Mouse (Mus musculus) MEL (cell line): ENCODE data around the gene Tmem50b. TPM values are rescaled to one million over a fixed set of nuclear protein-coding genes. Genes with fewer than 3 reads are reported as not detected.

ENCODE experiments used
- DNase-seq: peaks from one replicate; pipeline ENCODE4 v3.0.0; 2011; ENCODE audit warnings: low read depth, low spot score
- H3K27ac ChIP-seq: 2 replicates; pipeline ENCODE4 v1.5.1; 2012; ENCODE audit warnings: low read depth, mild to moderate bottlenecking, control low read depth, low read length, moderate library complexity; ENCODE audit not compliant: control insufficient read depth
- H3K27me3 ChIP-seq, 2 experiments: fragments of 150-350 bp in 1 of 2; sonication (generic) in 1 of 2; 2 replicates each; pipeline ENCODE4 v1.6.1; 2012; ENCODE audit warnings: low read length in 2 of 2, mild to moderate bottlenecking in 2 of 2, improper control_type of control experiment in 1 of 2, moderate library complexity in 1 of 2; ENCODE audit not compliant: insufficient read depth in 2 of 2, control insufficient read depth in 1 of 2
- H3K36me3 ChIP-seq, 2 experiments: 2 replicates each; pipeline ENCODE4 v1.6.1; 2012 to 2014; ENCODE audit warnings: low read length in 2 of 2, improper control_type of control experiment in 1 of 2, inconsistent platforms in 1 of 2, mild to moderate bottlenecking in 1 of 2; ENCODE audit not compliant: insufficient read depth in 2 of 2, control insufficient read depth in 1 of 2
- H3K4me1 ChIP-seq, 2 experiments: fragments of 150-350 bp in 1 of 2; sonication (generic) in 1 of 2; 2 replicates each; pipeline ENCODE4 v1.6.1; 2012; ENCODE audit warnings: low read length in 2 of 2, improper control_type of control experiment in 1 of 2, mild to moderate bottlenecking in 1 of 2; ENCODE audit not compliant: insufficient read depth in 2 of 2, control insufficient read depth in 1 of 2
- H3K4me3 ChIP-seq, 2 experiments: fragments of 150-350 bp in 1 of 2; sonication (generic) in 1 of 2; 2 replicates each; pipeline ENCODE4 v1.5.1; 2012; ENCODE audit warnings: low read depth in 2 of 2, low read length in 2 of 2, mild to moderate bottlenecking in 2 of 2, moderate library complexity in 2 of 2, control low read depth in 1 of 2, improper control_type of control experiment in 1 of 2; ENCODE audit not compliant: control insufficient read depth in 1 of 2, insufficient read depth in 1 of 2
- H3K79me2 ChIP-seq: 2 replicates; pipeline ENCODE4 v1.6.1; 2012; ENCODE audit warnings: mild to moderate bottlenecking, low read length, moderate library complexity; ENCODE audit not compliant: control insufficient read depth, poor library complexity, insufficient read depth
- H3K9ac ChIP-seq: 2 replicates; pipeline ENCODE4 v1.6.1; 2012; ENCODE audit warnings: low read depth, mild to moderate bottlenecking, control low read depth, low read length, moderate library complexity; ENCODE audit not compliant: control insufficient read depth, poor library complexity, severe bottlenecking
- H3K9me3 ChIP-seq: fragments of 150-350 bp; sonication (generic); replicated peaks from 2 replicates; pipeline ENCODE4 v1.6.1; 2012; ENCODE audit warnings: mild to moderate bottlenecking, low read length, improper control_type of control experiment, moderate library complexity; ENCODE audit not compliant: insufficient read depth
- BHLHE40 ChIP-seq: IDR thresholded peaks from 2 replicates; pipeline ENCODE4 v1.6.1; 2012; ENCODE audit warnings: low read depth, mild to moderate bottlenecking, inconsistent platforms, low read length, improper control_type of control experiment, borderline replicate concordance
- CHD1 ChIP-seq: IDR thresholded peaks from 2 replicates; pipeline ENCODE4 v1.6.1; 2012; ENCODE audit warnings: low read depth, mild to moderate bottlenecking, inconsistent platforms, low read length, improper control_type of control experiment
- CTCF ChIP-seq, 3 experiments: IDR thresholded peaks in 2 of 3; conservative IDR thresholded peaks in 1 of 3; 2 replicates each; pipeline ENCODE4 v1.5.1; 2011 to 2012; ENCODE audit warnings: low read length in 3 of 3, low read depth in 2 of 3, mild to moderate bottlenecking in 2 of 3, improper control_type of control experiment in 1 of 3, inconsistent platforms in 1 of 3, mixed read lengths in 1 of 3, moderate library complexity in 1 of 3; ENCODE audit not compliant: control insufficient read depth in 1 of 3, insufficient read depth in 1 of 3, poor library complexity in 1 of 3, severe bottlenecking in 1 of 3
- ELF1 ChIP-seq: IDR thresholded peaks from 2 replicates; pipeline ENCODE4 v1.6.1; 2014; ENCODE audit warnings: low read depth, mild to moderate bottlenecking, inconsistent platforms, low read length, improper control_type of control experiment, moderate library complexity
- EP300 ChIP-seq, 2 experiments: IDR thresholded peaks; 2 replicates each; pipeline ENCODE4 v1.6.1; 2011; ENCODE audit warnings: improper control_type of control experiment in 2 of 2, low read length in 2 of 2, low read depth in 1 of 2, mild to moderate bottlenecking in 1 of 2
- GABPA ChIP-seq: IDR thresholded peaks from 2 replicates; pipeline ENCODE4 v1.6.1; 2012; ENCODE audit warnings: low read depth, mild to moderate bottlenecking, inconsistent platforms, low read length, improper control_type of control experiment, moderate library complexity
- MAFK ChIP-seq: IDR thresholded peaks from 2 replicates; pipeline ENCODE4 v1.6.1; 2011; ENCODE audit warnings: low read depth, mild to moderate bottlenecking, low read length, improper control_type of control experiment, borderline replicate concordance
- MAX ChIP-seq: IDR thresholded peaks from 2 replicates; pipeline ENCODE4 v1.6.1; 2011; ENCODE audit warnings: low read length, improper control_type of control experiment
- MAZ ChIP-seq: IDR thresholded peaks from 2 replicates; pipeline ENCODE4 v1.6.1; 2012; ENCODE audit warnings: low read depth, mild to moderate bottlenecking, inconsistent platforms, low read length, improper control_type of control experiment
- MEF2A ChIP-seq: IDR thresholded peaks from 2 replicates; pipeline ENCODE4 v1.6.1; 2014; ENCODE audit warnings: low read depth, mild to moderate bottlenecking, inconsistent platforms, low read length, improper control_type of control experiment; ENCODE audit not compliant: poor library complexity, insufficient replicate concordance, severe bottlenecking; ENCODE audit errors: extremely low read depth
- MYB ChIP-seq: IDR thresholded peaks from 2 replicates; pipeline ENCODE4 v1.6.1; 2011; ENCODE audit warnings: mild to moderate bottlenecking, low read depth, low read length, improper control_type of control experiment
- POLR2A ChIP-seq, 2 experiments: IDR thresholded peaks; 2 replicates each; pipeline ENCODE4 v1.6.1; 2011 to 2012; ENCODE audit warnings: low read length in 2 of 2, mild to moderate bottlenecking in 2 of 2, control low read depth in 1 of 2, improper control_type of control experiment in 1 of 2, low read depth in 1 of 2, moderate library complexity in 1 of 2; ENCODE audit not compliant: control insufficient read depth in 1 of 2, insufficient read depth in 1 of 2, poor library complexity in 1 of 2
- POLR2AphosphoS2 ChIP-seq: IDR thresholded peaks from 2 replicates; pipeline ENCODE4 v1.6.1; 2011; ENCODE audit warnings: low read length, improper control_type of control experiment
- POLR2AphosphoS5 ChIP-seq: IDR thresholded peaks from 2 replicates; pipeline ENCODE4 v1.6.1; 2012; ENCODE audit warnings: low read depth, borderline replicate concordance, mild to moderate bottlenecking, inconsistent platforms, low read length, moderate library complexity, mixed read lengths
- RCOR1 ChIP-seq: IDR thresholded peaks from 2 replicates; pipeline ENCODE4 v1.6.1; 2012; ENCODE audit warnings: low read depth, mild to moderate bottlenecking, inconsistent platforms, low read length, improper control_type of control experiment
- TBP ChIP-seq: IDR thresholded peaks from 2 replicates; pipeline ENCODE4 v1.8.0; 2011; ENCODE audit warnings: low read depth, low read length, improper control_type of control experiment
- ZKSCAN1 ChIP-seq: IDR thresholded peaks from 2 replicates; pipeline ENCODE4 v1.6.1; 2012; ENCODE audit warnings: low read depth, mild to moderate bottlenecking, inconsistent platforms, low read length, improper control_type of control experiment, moderate library complexity
- polyA plus RNA-seq, 2 experiments: library from polyadenylated mRNA; stranded (reverse) in 1 of 2; unstranded in 1 of 2; fragments of >175 nt in 1 of 2; fragments of >200 nt in 1 of 2; gene quantifications; 2 replicates each; pipeline versions ENCODE4 v1.2.1 to v1.2.4; 2012; ENCODE audit warnings: low replicate concordance in 2 of 2, low read depth in 1 of 2; ENCODE audit not compliant: insufficient read length in 2 of 2, insufficient read depth in 1 of 2, missing spikeins in 1 of 2
- total RNA-seq: library from RNA; depleted of rRNA; stranded (reverse); fragments of 300-350 nt; gene quantifications from 2 replicates; pipeline ENCODE4 v1.2.3, GENCODE M21; 2012

Gene Tmem50b
- total and polyA plus RNA-seq, 3 experiments: 2.9 to 9.5 TPM; not detected in 1

DNA sequence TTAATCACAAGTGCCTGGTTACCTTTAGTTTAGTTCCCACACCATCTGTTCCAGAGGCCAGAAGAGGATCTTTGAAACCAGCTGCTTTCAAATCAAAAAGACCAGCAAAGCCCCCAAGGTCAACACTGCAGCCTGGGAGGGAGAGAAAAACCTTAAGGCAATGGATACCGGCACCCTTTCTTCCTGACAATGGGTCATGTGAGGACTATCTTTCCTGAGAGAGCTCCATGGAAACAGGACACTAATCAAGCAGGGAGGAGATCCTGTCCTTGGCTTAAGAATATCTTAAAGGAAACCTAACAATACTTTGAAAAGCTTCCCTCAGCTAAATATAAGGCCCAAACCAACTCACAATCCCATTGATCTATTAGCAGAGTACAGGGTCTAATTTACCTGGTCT, 33.0 kb upstream of the Tmem50b start:
- Histone ChIP-seq H3K4me3 (no peak overlapping the region), H3K79me2 (0 out of 2 replicates have a peak, but pooled peaks cover 2% of the 10 kb centered on the region)
- no peak for DNase-seq
- no peak for TF ChIP-seq ZKSCAN1
- TF ChIP-seq, all 39 proteins: peak for 0
- no peaks in the 10 kb centered on the region for H3K27me3 ChIP-seq
- no peaks in the 10 kb centered on the region for H3K4me1 ChIP-seq
- H3K9ac ChIP-seq: no peak overlapping the region
- peaks cover 0 to 33% of the 10 kb centered on the region in 2 experiments; a peak in 3 of 4 replicates for H3K36me3 ChIP-seq
- H3K27ac ChIP-seq: no peak overlapping the region
- H3K9me3 ChIP-seq: no peaks in the 10 kb centered on the region

DNA sequence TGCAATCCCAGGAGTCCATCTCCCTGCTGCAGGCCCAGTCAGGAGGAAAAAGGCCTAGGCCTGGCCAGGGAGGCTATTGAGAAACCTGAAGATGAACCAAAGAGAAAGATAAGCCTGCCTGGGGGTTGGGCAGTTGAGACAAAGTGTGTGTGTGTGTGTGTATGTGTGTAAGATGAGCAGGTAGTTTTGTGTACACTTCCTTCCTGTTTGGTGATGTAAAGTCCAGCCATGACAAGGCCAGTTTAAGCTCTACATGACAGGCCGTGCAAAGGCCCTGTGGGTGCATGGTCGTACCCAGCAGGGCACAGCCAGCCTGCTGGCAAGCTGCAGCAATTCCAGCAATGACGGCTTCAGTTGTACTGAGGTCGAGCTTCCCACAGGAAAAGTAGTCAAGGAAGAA, 32.1 kb upstream of the Tmem50b start:
- TF ChIP-seq MAX (no peak), MEF2A (no peak), CHD1 (no peak), BHLHE40 (no peak), MAZ (no peak), GABPA (no peak), CTCF (IDR thresholded peaks at IDR 0.05 in 2 of 3, conservative IDR thresholded peaks at IDR 0.05 in 1 of 3; ENCODE audit: control insufficient read depth in 1 of 3, insufficient read depth in 1 of 3, low read depth in 2 of 3, low read length in 3 of 3, poor library complexity in 1 of 3, severe bottlenecking in 1 of 3) (no peak), RCOR1 (no peak), EP300 (IDR thresholded peaks at IDR 0.05; ENCODE audit: low read depth in 1 of 2, low read length in 2 of 2) (no peak), POLR2AphosphoS2 (no peak), MYB (no peak), POLR2AphosphoS5 (no peak), TBP (no peak), MAFK (no peak), ELF1 (no peak), POLR2A (IDR thresholded peaks at IDR 0.05; ENCODE audit: control insufficient read depth in 1 of 2, insufficient read depth in 1 of 2, low read depth in 1 of 2, low read length in 2 of 2, poor library complexity in 1 of 2) (no peak)
- Histone ChIP-seq H3K4me3 (no peak overlapping the region), H3K4me1 (no peaks in the 10 kb centered on the region), H3K36me3 (peaks cover 0 to 30% of the 10 kb centered on the region in 2 experiments; a peak in 3 of 4 replicates), H3K9ac (no peak overlapping the region), H3K27me3 (no peaks in the 10 kb centered on the region), H3K9me3 (no peaks in the 10 kb centered on the region), H3K79me2 (no peaks in the 10 kb centered on the region), H3K27ac (no peak overlapping the region)
- no peak for DNase-seq
